In genomic region chr11:78115367-78116145, GRCm38 (mm10) we compare ENCODE assay signal across 8 mouse cellular contexts. TPM values are rescaled to one million over a fixed set of nuclear protein-coding genes. Genes with fewer than 3 reads are reported as not detected.
DNase-seq lines count a peak whose midpoint lies in the region; ATAC-seq and TF ChIP-seq lines count a peak whose summit lies in the region.

No protein-coding gene starts in this region.

- H3K4me1 ChIP-seq in brown adipose tissue, adult 24 weeks (ENCODE audit: control insufficient read depth, insufficient read depth, insufficient read length, low read length): peaks cover 11% of the 10 kb centered on the region
- peaks cover 41% of the 10 kb centered on the region for H3K4me1 ChIP-seq in heart, embryonic 15.5 days (replicated peaks)
- H3K4me1 ChIP-seq in liver, embryonic 14.5 days (replicated peaks; ENCODE audit: control insufficient read depth in 2 of 2, insufficient read depth in 2 of 2, low read length in 1 of 2): peaks cover 37 to 39% of the 10 kb centered on the region in 2 experiments
- peaks cover 16% of the 10 kb centered on the region for H3K4me1 ChIP-seq in neural tube, embryonic 11.5 days (ENCODE audit: control insufficient read depth, insufficient read depth, low read length)
- no peaks in the 10 kb centered on the region for H3K4me1 ChIP-seq in stomach, postnatal 0 days (replicated peaks; ENCODE audit: control insufficient read depth, insufficient read depth)

- no peaks in the 10 kb centered on the region for H3K27me3 ChIP-seq in heart, embryonic 15.5 days
- H3K27me3 ChIP-seq in liver, embryonic 14.5 days (ENCODE audit: control insufficient read depth, insufficient read depth, low read length): no peaks in the 10 kb centered on the region
- H3K27me3 ChIP-seq in neural tube, embryonic 11.5 days (ENCODE audit: control insufficient read depth, insufficient read depth, low read length): no peaks in the 10 kb centered on the region
- H3K27me3 ChIP-seq in stomach, postnatal 0 days (ENCODE audit: control insufficient read depth, insufficient read depth, low read length): no peaks in the 10 kb centered on the region

- no peaks in the 10 kb centered on the region for H3K9me3 ChIP-seq in heart, embryonic 15.5 days (replicated peaks)
- no peaks in the 10 kb centered on the region for H3K9me3 ChIP-seq in liver, embryonic 14.5 days (ENCODE audit: control insufficient read depth, low read length)
- H3K9me3 ChIP-seq in neural tube, embryonic 11.5 days (ENCODE audit: control insufficient read depth, low read length): no peaks in the 10 kb centered on the region
- no peaks in the 10 kb centered on the region for H3K9me3 ChIP-seq in stomach, postnatal 0 days (ENCODE audit: control insufficient read depth, low read length)

- no peak for TF ChIP-seq EP300 in liver, embryonic 14.5 days (IDR thresholded peaks at IDR 0.05; ENCODE audit: low read depth)
- no peak for TF ChIP-seq EP300 in stomach, postnatal 0 days (optimal IDR thresholded peaks at IDR 0.05)

- DNase-seq in CD4-positive, CD25-positive, alpha-beta regulatory T cell, adult 2 months (ENCODE audit: low read depth, low spot score): peak; percentile 86
- peak; percentile 90 for DNase-seq in fibroblast of lung, adult 2 months (ENCODE audit: low read depth)
- DNase-seq in kidney, postnatal 25 days: peak; percentile 97 to 99
- DNase-seq in liver, embryonic 14.5 days (ENCODE audit: low read depth in 3 of 3, low spot score in 3 of 3): peak; percentile 87 to 90 (median 87)
- DNase-seq in neural tube, embryonic 11.5 days (ENCODE audit: low spot score): peak; percentile 95
- peak; percentile 97 for DNase-seq in stomach, postnatal 0 days (ENCODE audit: low spot score)

- no peak overlapping the region for H3K27ac ChIP-seq in brown adipose tissue, adult 24 weeks (replicated peaks; ENCODE audit: low read depth, low read length)
- H3K27ac ChIP-seq in heart, embryonic 15.5 days: peak overlapping the region; percentile 74
- peak overlapping the region; percentile 61 for H3K27ac ChIP-seq in liver, embryonic 14.5 days
- peak overlapping the region; percentile 86 for H3K27ac ChIP-seq in neural tube, embryonic 11.5 days (ENCODE audit: low read depth, low read length)
- peak overlapping the region; percentile 59; the same call in 1 of the 2 replicates for H3K27ac ChIP-seq in stomach, postnatal 0 days (replicated peaks)

- WGBS in heart, embryonic 15.5 days: under 1% methylated on average over 37 of the region's 37 CpGs
- under 1% methylated on average over 35 of the region's 37 CpGs for WGBS in liver, embryonic 14.5 days (ENCODE audit: insufficient replicate concordance)
- 1% methylated on average over 36 of the region's 37 CpGs for WGBS in neural tube, embryonic 11.5 days
- under 1% methylated on average over 33 of the region's 37 CpGs for WGBS in stomach, postnatal 0 days

- peak; percentile 99 for ATAC-seq in heart, embryonic 15.5 days (replicated peaks; ENCODE audit: insufficient number of reproducible peaks, insufficient read depth, low FRiP score, low read depth)
- ATAC-seq in liver, embryonic 14.5 days (ENCODE audit: insufficient read depth): peak; percentile 98
- ATAC-seq in neural tube, embryonic 11.5 days (ENCODE audit: insufficient read depth, low FRiP score, low TSS enrichment): peak; percentile 99
- ATAC-seq in stomach, postnatal 0 days (ENCODE audit: low FRiP score, low TSS enrichment): peak; percentile 100

- H3K9ac ChIP-seq in heart, embryonic 15.5 days: peak overlapping the region; percentile 77
- H3K9ac ChIP-seq in liver, embryonic 14.5 days (replicated peaks): peak overlapping the region; percentile 55
- peak overlapping the region; percentile 72 for H3K9ac ChIP-seq in neural tube, embryonic 11.5 days (ENCODE audit: low read length)
- peak overlapping the region; percentile 68 for H3K9ac ChIP-seq in stomach, postnatal 0 days (ENCODE audit: low read length)

- peak overlapping the region; percentile 89 for H3K4me2 ChIP-seq in heart, embryonic 15.5 days
- peak overlapping the region; percentile 95 for H3K4me2 ChIP-seq in liver, embryonic 14.5 days (ENCODE audit: low read depth)
- peak overlapping the region; percentile 60 for H3K4me2 ChIP-seq in neural tube, embryonic 11.5 days (ENCODE audit: low read depth)
- H3K4me2 ChIP-seq in stomach, postnatal 0 days (replicated peaks; ENCODE audit: low read depth): peak overlapping the region; percentile 77

- no peaks in the 10 kb centered on the region for H3K36me3 ChIP-seq in heart, embryonic 15.5 days
- H3K36me3 ChIP-seq in liver, embryonic 14.5 days (replicated peaks; ENCODE audit: control insufficient read depth, insufficient read depth, low read depth): no peaks in the 10 kb centered on the region
- no peaks in the 10 kb centered on the region for H3K36me3 ChIP-seq in neural tube, embryonic 11.5 days (ENCODE audit: control insufficient read depth, insufficient read depth, low read length)
- no peaks in the 10 kb centered on the region for H3K36me3 ChIP-seq in stomach, postnatal 0 days (ENCODE audit: control insufficient read depth, insufficient read depth, low read length)

- H3K4me3 ChIP-seq in brown adipose tissue, adult 24 weeks (ENCODE audit: insufficient read depth, low read depth, low read length): peak overlapping the region; percentile 71
- peak overlapping the region; percentile 71 for H3K4me3 ChIP-seq in heart, embryonic 15.5 days
- H3K4me3 ChIP-seq in liver, embryonic 14.5 days (ENCODE audit: insufficient read depth in 1 of 2, low read depth in 2 of 2, low read length in 2 of 2): peak overlapping the region; percentile 67 to 79
- H3K4me3 ChIP-seq in neural tube, embryonic 11.5 days (ENCODE audit: low read depth, low read length): peak overlapping the region; percentile 51
- H3K4me3 ChIP-seq in stomach, postnatal 0 days (ENCODE audit: low read depth, low read length): peak overlapping the region; percentile 72

- TF ChIP-seq CTCF in liver, embryonic 14.5 days (IDR thresholded peaks at IDR 0.05; ENCODE audit: low read depth): no peak
- no peak for TF ChIP-seq CTCF in stomach, postnatal 0 days (IDR thresholded peaks at IDR 0.05; ENCODE audit: low read depth)

RNA-seq across cellular contexts. Expression of gene Fam222b, which starts 21.1 kb away (rescaled TPM):
- 5.8 and 7.5 TPM in 2 replicates for polyA plus RNA-seq in brown adipose tissue, adult 24 weeks (2012; ENCODE audit: insufficient read depth, insufficient read length, missing spikeins)
- 14.1 and 16.2 TPM in 2 replicates for polyA plus RNA-seq in heart, embryonic 15.5 days (2015; fragmentation: Nextera tagmentation; extraction: Ambion mirVana)
- 2.5 and 3.1 TPM in 2 replicates for polyA plus RNA-seq in liver, embryonic 14.5 days (2012; rRNA removed)
- polyA plus RNA-seq in liver, embryonic 14.5 days (2014; fragmentation: Nextera tagmentation; extraction: Ambion mirVana): 3.8 and 4.1 TPM in 2 replicates
- 27.6 and 33.2 TPM in 2 replicates for polyA plus RNA-seq in neural tube, embryonic 11.5 days (2014; fragmentation: Nextera tagmentation; extraction: Ambion mirVana)
- polyA plus RNA-seq in stomach, postnatal 0 days (2015; fragmentation: Nextera tagmentation; extraction: Ambion mirVana): 5.1 and 5.6 TPM in 2 replicates

RNA-seq across cellular contexts. Expression of gene Eral1, which starts 35.4 kb away (rescaled TPM):
- 33.8 and 38.9 TPM in 2 replicates for polyA plus RNA-seq in brown adipose tissue, adult 24 weeks (2012; ENCODE audit: insufficient read depth, insufficient read length, missing spikeins)
- polyA plus RNA-seq in heart, embryonic 15.5 days (2015; fragmentation: Nextera tagmentation; extraction: Ambion mirVana): 21.1 and 24.5 TPM in 2 replicates
- polyA plus RNA-seq in liver, embryonic 14.5 days (2012; rRNA removed): 9.8 and 10.2 TPM in 2 replicates
- 14.9 and 16.6 TPM in 2 replicates for polyA plus RNA-seq in liver, embryonic 14.5 days (2014; fragmentation: Nextera tagmentation; extraction: Ambion mirVana)
- 35.9 and 37.3 TPM in 2 replicates for polyA plus RNA-seq in neural tube, embryonic 11.5 days (2014; fragmentation: Nextera tagmentation; extraction: Ambion mirVana)
- polyA plus RNA-seq in stomach, postnatal 0 days (2015; fragmentation: Nextera tagmentation; extraction: Ambion mirVana): 12.8 and 15.0 TPM in 2 replicates

RNA-seq across cellular contexts. Expression of gene Traf4, which starts 49.8 kb away (rescaled TPM):
- 45.7 and 47.5 TPM in 2 replicates for polyA plus RNA-seq in brown adipose tissue, adult 24 weeks (2012; ENCODE audit: insufficient read depth, insufficient read length, missing spikeins)
- polyA plus RNA-seq in heart, embryonic 15.5 days (2015; fragmentation: Nextera tagmentation; extraction: Ambion mirVana): 30.8 and 42.8 TPM in 2 replicates
- 35.1 and 39.9 TPM in 2 replicates for polyA plus RNA-seq in liver, embryonic 14.5 days (2012; rRNA removed)
- 17.1 and 18.0 TPM in 2 replicates for polyA plus RNA-seq in liver, embryonic 14.5 days (2014; fragmentation: Nextera tagmentation; extraction: Ambion mirVana)
- polyA plus RNA-seq in neural tube, embryonic 11.5 days (2014; fragmentation: Nextera tagmentation; extraction: Ambion mirVana): 109 and 124 TPM in 2 replicates
- polyA plus RNA-seq in stomach, postnatal 0 days (2015; fragmentation: Nextera tagmentation; extraction: Ambion mirVana): 22.4 and 26.9 TPM in 2 replicates
